Mouse (Mus musculus): ENCODE results near the gene Tmem9. TPM values are rescaled to one million over a fixed set of nuclear protein-coding genes. Genes with fewer than 3 reads are reported as not detected.

Gene Tmem9
- polyA plus RNA-seq, 1 experiment = 127 TPM

DNA sequence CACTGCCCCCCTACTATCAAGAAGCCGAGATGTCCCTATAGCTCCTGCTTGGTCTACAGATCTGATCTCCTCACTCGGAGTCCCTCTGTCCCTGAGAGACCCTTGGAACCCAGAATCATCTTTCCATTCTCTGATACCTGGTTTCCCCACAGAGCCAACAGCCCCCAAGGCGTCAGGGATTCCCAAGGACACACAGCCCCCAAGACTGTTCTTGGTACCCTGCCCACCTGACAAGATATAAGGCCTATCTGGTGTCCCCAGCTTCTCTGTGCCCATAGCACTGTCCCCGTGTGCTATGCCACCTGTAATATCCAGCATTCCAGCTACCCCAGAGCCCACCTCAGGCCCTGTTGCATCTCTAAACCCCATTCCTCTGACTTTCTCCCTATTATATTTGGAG lies 40.2 kb upstream of the Tmem9 start:
- H3K79me2 ChIP-seq (ENCODE audit: control insufficient read depth, insufficient read depth) = no peaks in the 10 kb centered on the region
- no peaks in the 10 kb centered on the region for H3K36me3 ChIP-seq (ENCODE audit: control insufficient read depth, insufficient read depth)
- H3ac ChIP-seq (ENCODE audit: control insufficient read depth, insufficient read length) = no peak overlapping the region
- no peak overlapping the region for H3K4me2 ChIP-seq (ENCODE audit: low read depth)
- H3K27me3 ChIP-seq (ENCODE audit: control insufficient read depth, insufficient read depth, insufficient read length) = peaks cover 10% of the 10 kb centered on the region
- H3K4me3 ChIP-seq = no peak overlapping the region
- TF ChIP-seq MYOG (IDR thresholded peaks at IDR 0.05; ENCODE audit: control insufficient read depth in 1 of 3, insufficient read depth in 1 of 3, insufficient read length in 2 of 3, low read depth in 2 of 3) (no peak), TCF3 (IDR thresholded peaks at IDR 0.05; ENCODE audit: insufficient read length, low read depth) (no peak)

DNA sequence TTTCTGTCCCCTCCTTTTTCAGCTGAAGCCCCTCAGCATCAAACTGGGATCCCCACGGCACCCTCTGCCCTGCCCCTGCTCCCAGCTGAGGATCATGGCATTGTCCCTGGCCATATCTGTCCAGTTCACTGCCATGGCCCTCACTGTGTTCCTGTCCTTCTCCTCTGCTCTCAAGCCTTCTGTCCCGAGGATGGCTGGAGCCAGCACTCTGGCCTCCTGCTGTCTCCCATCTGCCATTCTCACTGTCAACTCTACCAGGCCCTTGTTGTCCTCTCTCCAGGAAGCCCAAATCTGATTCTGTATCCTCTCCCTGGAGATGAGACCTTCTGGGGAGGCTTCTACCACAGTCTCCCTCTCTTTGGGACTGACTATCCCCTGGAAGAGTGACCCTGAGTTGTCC lies 37.5 kb upstream of the Tmem9 start:
- no peaks in the 10 kb centered on the region for H3K79me2 ChIP-seq (ENCODE audit: control insufficient read depth, insufficient read depth)
- no peaks in the 10 kb centered on the region for H3K36me3 ChIP-seq (ENCODE audit: control insufficient read depth, insufficient read depth)
- H3K4me3 ChIP-seq = no peak overlapping the region
- no peak overlapping the region for H3K4me2 ChIP-seq (ENCODE audit: low read depth)
- H3ac ChIP-seq (ENCODE audit: control insufficient read depth, insufficient read length) = no peak overlapping the region
- H3K27me3 ChIP-seq (ENCODE audit: control insufficient read depth, insufficient read depth, insufficient read length) = peaks cover 2% of the 10 kb centered on the region
- TF ChIP-seq TCF3 (IDR thresholded peaks at IDR 0.05; ENCODE audit: insufficient read length, low read depth) (no peak), POLR2AphosphoS2 (IDR thresholded peaks at IDR 0.05; ENCODE audit: insufficient read length, low read depth) (no peak), E2F4 (IDR thresholded peaks at IDR 0.05; ENCODE audit: insufficient read depth) (no peak), USF1 (IDR thresholded peaks at IDR 0.05; ENCODE audit: low read depth) (no peak), CEBPB (IDR thresholded peaks at IDR 0.05; ENCODE audit: insufficient read depth, poor library complexity, severe bottlenecking) (no peak), MYOD1 (IDR thresholded peaks at IDR 0.05; ENCODE audit: control insufficient read depth in 1 of 3, insufficient read length in 2 of 3, low read depth in 2 of 3) (no peak), POLR2A (IDR thresholded peaks at IDR 0.05; ENCODE audit: insufficient read length, low read depth) (no peak), MYOG (IDR thresholded peaks at IDR 0.05; ENCODE audit: control insufficient read depth in 1 of 3, insufficient read depth in 1 of 3, insufficient read length in 2 of 3, low read depth in 2 of 3) (no peak), SRF (IDR thresholded peaks at IDR 0.05; ENCODE audit: control insufficient read depth, insufficient read length, low read depth) (no peak)

DNA sequence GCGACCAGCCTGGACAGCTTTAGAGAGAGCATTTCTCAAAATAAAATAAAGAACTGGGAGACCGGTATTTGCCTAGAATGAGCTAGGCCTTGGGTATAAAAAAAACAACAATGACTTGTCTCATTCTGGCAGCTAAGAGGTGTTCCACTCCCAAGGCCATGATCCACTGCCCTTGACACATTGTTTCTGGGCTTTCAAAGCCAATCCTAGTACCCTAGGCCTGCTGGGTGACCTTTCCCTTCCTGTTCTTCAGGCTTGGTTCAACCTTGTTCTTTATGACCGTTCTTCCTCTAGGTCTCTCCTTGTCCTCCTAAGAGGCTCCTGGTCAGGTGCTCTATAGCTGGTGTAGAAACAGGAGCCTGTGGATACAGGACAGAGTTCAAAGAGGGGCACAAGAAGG lies 35.4 kb upstream of the Tmem9 start:
- no peak overlapping the region for H3K4me2 ChIP-seq (ENCODE audit: low read depth)

DNA sequence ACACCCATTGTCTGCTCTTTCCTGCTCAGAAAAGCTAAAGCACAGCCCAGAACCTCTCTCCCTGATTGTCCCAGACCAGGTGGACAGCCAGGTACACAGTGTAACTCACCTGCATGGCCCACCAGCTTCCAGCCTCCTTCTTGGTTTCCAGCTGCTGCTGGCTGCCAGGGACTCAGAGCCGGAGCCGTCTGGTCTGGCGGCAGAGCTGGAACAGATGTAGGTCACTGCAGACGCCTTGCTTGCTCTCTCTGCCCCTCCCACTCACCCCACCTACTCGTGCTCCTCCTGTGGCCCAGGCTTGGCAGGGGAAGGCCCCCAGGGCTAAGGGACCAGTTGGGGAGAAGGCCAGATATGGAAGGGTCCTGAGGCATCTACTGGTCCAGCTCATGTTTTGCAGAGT lies 23.8 kb upstream of the Tmem9 start:
- no peak overlapping the region for H3ac ChIP-seq (ENCODE audit: control insufficient read depth, insufficient read length)
- no peak overlapping the region for H3K4me3 ChIP-seq
- peaks cover 12% of the 10 kb centered on the region for H3K27me3 ChIP-seq (ENCODE audit: control insufficient read depth, insufficient read depth, insufficient read length)
- TF ChIP-seq REST (IDR thresholded peaks at IDR 0.05; ENCODE audit: insufficient read depth, insufficient read length) (no peak), USF1 (IDR thresholded peaks at IDR 0.05; ENCODE audit: low read depth) (no peak), E2F4 (IDR thresholded peaks at IDR 0.05; ENCODE audit: insufficient read depth) (no peak), POLR2AphosphoS2 (IDR thresholded peaks at IDR 0.05; ENCODE audit: insufficient read length, low read depth) (no peak), MAX (IDR thresholded peaks at IDR 0.05; ENCODE audit: low read depth) (no peak), TCF12 (IDR thresholded peaks at IDR 0.05; ENCODE audit: insufficient read depth, poor library complexity, severe bottlenecking) (no peak), SRF (IDR thresholded peaks at IDR 0.05; ENCODE audit: control insufficient read depth, insufficient read length, low read depth) (no peak), CEBPB (IDR thresholded peaks at IDR 0.05; ENCODE audit: insufficient read depth, poor library complexity, severe bottlenecking) (no peak)
- no peak overlapping the region for H3K4me2 ChIP-seq (ENCODE audit: low read depth)
- no peaks in the 10 kb centered on the region for H3K36me3 ChIP-seq (ENCODE audit: control insufficient read depth, insufficient read depth)
- H3K79me2 ChIP-seq (ENCODE audit: control insufficient read depth, insufficient read depth) = no peaks in the 10 kb centered on the region

More for the DNA sequence above, 35.4 kb upstream of the Tmem9 start:
- no peak for TF ChIP-seq MAX (IDR thresholded peaks at IDR 0.05; ENCODE audit: low read depth)
- TF ChIP-seq USF1 (IDR thresholded peaks at IDR 0.05; ENCODE audit: low read depth) = no peak
- TF ChIP-seq MYOD1 (IDR thresholded peaks at IDR 0.05; ENCODE audit: control insufficient read depth in 1 of 3, insufficient read length in 2 of 3, low read depth in 2 of 3) = no peak
- no peak for TF ChIP-seq REST (IDR thresholded peaks at IDR 0.05; ENCODE audit: insufficient read depth, insufficient read length)
- no peak for TF ChIP-seq POLR2A (IDR thresholded peaks at IDR 0.05; ENCODE audit: insufficient read length, low read depth)
- TF ChIP-seq MYOG (IDR thresholded peaks at IDR 0.05; ENCODE audit: control insufficient read depth in 1 of 3, insufficient read depth in 1 of 3, insufficient read length in 2 of 3, low read depth in 2 of 3) = no peak
- no peak for TF ChIP-seq SRF (IDR thresholded peaks at IDR 0.05; ENCODE audit: control insufficient read depth, insufficient read length, low read depth)
- TF ChIP-seq E2F4 (IDR thresholded peaks at IDR 0.05; ENCODE audit: insufficient read depth) = no peak
- TF ChIP-seq TCF3 (IDR thresholded peaks at IDR 0.05; ENCODE audit: insufficient read length, low read depth) = no peak
- no peak for TF ChIP-seq POLR2AphosphoS2 (IDR thresholded peaks at IDR 0.05; ENCODE audit: insufficient read length, low read depth)
- no peak for TF ChIP-seq CEBPB (IDR thresholded peaks at IDR 0.05; ENCODE audit: insufficient read depth, poor library complexity, severe bottlenecking)
- TF ChIP-seq TCF12 (IDR thresholded peaks at IDR 0.05; ENCODE audit: insufficient read depth, poor library complexity, severe bottlenecking) = no peak
- no peaks in the 10 kb centered on the region for H3K36me3 ChIP-seq (ENCODE audit: control insufficient read depth, insufficient read depth)
- no peak overlapping the region for H3K4me3 ChIP-seq
- H3ac ChIP-seq (ENCODE audit: control insufficient read depth, insufficient read length) = no peak overlapping the region
- H3K27me3 ChIP-seq (ENCODE audit: control insufficient read depth, insufficient read depth, insufficient read length) = peaks cover 9% of the 10 kb centered on the region
- H3K79me2 ChIP-seq (ENCODE audit: control insufficient read depth, insufficient read depth) = no peaks in the 10 kb centered on the region

DNA sequence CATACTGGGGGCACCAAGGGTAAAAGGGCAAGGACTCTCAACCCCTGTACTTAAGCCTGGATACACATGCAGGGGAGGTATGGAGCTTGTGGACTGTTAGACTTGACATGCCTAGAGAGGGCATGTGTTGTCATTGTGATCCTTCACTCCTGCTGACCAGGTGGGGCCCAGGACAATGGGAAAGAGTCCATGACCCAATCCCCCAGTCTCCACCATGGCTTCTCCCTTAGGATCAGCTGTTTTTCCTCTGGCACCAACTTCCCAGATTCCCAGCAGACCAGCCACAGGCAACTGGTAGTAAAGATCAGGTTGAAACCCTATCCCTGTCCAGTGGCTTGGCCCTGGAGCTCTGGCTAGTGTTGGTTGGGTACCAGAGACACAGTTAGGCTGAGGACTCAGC lies 18.1 kb upstream of the Tmem9 start:
- Histone ChIP-seq H3K36me3 (ENCODE audit: control insufficient read depth, insufficient read depth) (no peaks in the 10 kb centered on the region), H3ac (ENCODE audit: control insufficient read depth, insufficient read length) (no peak overlapping the region), H3K79me2 (ENCODE audit: control insufficient read depth, insufficient read depth) (no peaks in the 10 kb centered on the region), H3K4me2 (ENCODE audit: low read depth) (no peak overlapping the region), H3K4me3 (no peak overlapping the region), H3K27me3 (ENCODE audit: control insufficient read depth, insufficient read depth, insufficient read length) (no peaks in the 10 kb centered on the region)
- peak; percentile 18 to 79 (median 74) for TF ChIP-seq MYOG (IDR thresholded peaks at IDR 0.05; ENCODE audit: control insufficient read depth in 1 of 3, insufficient read depth in 1 of 3, insufficient read length in 2 of 3, low read depth in 2 of 3)
- no peak for TF ChIP-seq REST (IDR thresholded peaks at IDR 0.05; ENCODE audit: insufficient read depth, insufficient read length)
- no peak for TF ChIP-seq POLR2A (IDR thresholded peaks at IDR 0.05; ENCODE audit: insufficient read length, low read depth)
- peak; percentile 29 for TF ChIP-seq TCF12 (IDR thresholded peaks at IDR 0.05; ENCODE audit: insufficient read depth, poor library complexity, severe bottlenecking)
- peak in 2 of 3 experiments; percentile 46 to 65 for TF ChIP-seq MYOD1 (IDR thresholded peaks at IDR 0.05; ENCODE audit: control insufficient read depth in 1 of 3, insufficient read length in 2 of 3, low read depth in 2 of 3)
- peak; percentile 1 for TF ChIP-seq TCF3 (IDR thresholded peaks at IDR 0.05; ENCODE audit: insufficient read length, low read depth)

All from myocyte (in vitro differentiated cells).